Mouse (Mus musculus) kidney, postnatal 0 days (tissue): ENCODE measurements around the gene 1700007K13Rik. TPM values are rescaled to one million over a fixed set of nuclear protein-coding genes. Genes with fewer than 3 reads are reported as not detected.
A peak's percentile ranks its signal among the peaks of the same experiment; 100 is the strongest.

Source experiments
- ATAC-seq: fragments of 200-750 bp; cut with Nextera tagmentation; replicated peaks from 2 replicates; pipeline ENCODE4 v1.8.0; 2017; ENCODE audit warnings: low read depth, moderate number of reproducible peaks, moderate TSS enrichment, moderate library complexity; ENCODE audit not compliant: low FRiP score
- DNase-seq: peaks from one replicate; pipeline ENCODE4 v3.0.0-alpha.2; 2016; ENCODE audit warnings: low spot score
- H3K27ac ChIP-seq: fragments of 300-500 bp; sonication (generic); 2 replicates; pipeline ENCODE4 v1.5.1; 2014; ENCODE audit warnings: mild to moderate bottlenecking
- H3K27me3 ChIP-seq: fragments of 300-500 bp; sonication (generic); 2 replicates; pipeline ENCODE4 v1.6.1; 2014; ENCODE audit warnings: low read length, mixed read lengths; ENCODE audit not compliant: insufficient read depth
- H3K36me3 ChIP-seq: fragments of 300-500 bp; sonication (generic); 2 replicates; pipeline ENCODE4 v1.6.1; 2014; ENCODE audit warnings: low read length, mixed read lengths; ENCODE audit not compliant: insufficient read depth
- H3K4me1 ChIP-seq: fragments of 300-500 bp; sonication (generic); replicated peaks from 2 replicates; pipeline ENCODE4 v1.6.1; 2014; ENCODE audit warnings: antibody characterized with exemption, low read length, mixed read lengths; ENCODE audit not compliant: insufficient read depth
- H3K4me2 ChIP-seq: fragments of 300-500 bp; sonication (generic); 2 replicates; pipeline ENCODE4 v1.6.1; 2014; ENCODE audit warnings: mild to moderate bottlenecking, low read length, moderate library complexity, mixed read lengths
- H3K4me3 ChIP-seq: fragments of 300-500 bp; sonication (generic); replicated peaks from 2 replicates; pipeline ENCODE4 v1.5.1; 2014; ENCODE audit warnings: low read depth, low read length
- H3K9ac ChIP-seq: fragments of 300-500 bp; sonication (generic); 2 replicates; pipeline ENCODE4 v1.6.1; 2014; ENCODE audit warnings: low read depth, low read length
- H3K9me3 ChIP-seq: fragments of 300-500 bp; sonication (generic); replicated peaks from 2 replicates; pipeline ENCODE4 v1.6.1; 2016; ENCODE audit warnings: low read length, inconsistent platforms, mixed read lengths
- CTCF ChIP-seq: IDR thresholded peaks from 2 replicates; pipeline ENCODE4 v1.5.1; 2016; ENCODE audit warnings: antibody characterized with exemption, low read depth, mild to moderate bottlenecking, moderate library complexity
- WGBS: fragments of 180-500 bp; shearing (Covaris S2); extraction: QIAGEN DNeasy Blood & Tissue Kit; methylation state at CpG from one replicate; pipeline ENCODE4 v1.1.7; 2014; 5-methylcytosine and 5-hydroxymethylcytosine counted together
- polyA plus RNA-seq: library from polyadenylated mRNA; unstranded; fragments of >200 nt; fragmentation: Nextera tagmentation; extraction: Ambion mirVana; gene quantifications from 2 replicates; pipeline ENCODE4 v1.2.1, GENCODE M21; 2015

Gene 1700007K13Rik
- polyA plus RNA-seq, 1 experiment from 2014 or later = 0.49 TPM

GRCm38 (mm10) chr2:28423167-28423566 is 43.0 kb downstream of the 1700007K13Rik start:
- ATAC-seq = no peak
- WGBS = 41% methylated on average over 3 of the region's 3 CpGs

GRCm38 (mm10) chr2:28419898-28420297 is 46.2 kb downstream of the 1700007K13Rik start:
- Histone ChIP-seq H3K4me3 (no peak overlapping the region), H3K9me3 (no peaks in the 10 kb centered on the region), H3K9ac (no peak overlapping the region), H3K36me3 (no peaks in the 10 kb centered on the region), H3K27me3 (no peaks in the 10 kb centered on the region), H3K4me2 (no peak overlapping the region), H3K27ac (no peak overlapping the region), H3K4me1 (no peaks in the 10 kb centered on the region)
- ATAC-seq (no peak), DNase-seq (peak; percentile 91)
- 15% methylated on average over 4 of the region's 4 CpGs for WGBS
- TF ChIP-seq CTCF = peak; percentile 96

More at GRCm38 (mm10) chr2:28423167-28423566, 43.0 kb downstream of the 1700007K13Rik start:
- no peaks in the 10 kb centered on the region for H3K27me3 ChIP-seq
- no peaks in the 10 kb centered on the region for H3K4me1 ChIP-seq
- peak; percentile 70 for TF ChIP-seq CTCF
- no peak overlapping the region for H3K4me3 ChIP-seq
- no peaks in the 10 kb centered on the region for H3K36me3 ChIP-seq
- no peaks in the 10 kb centered on the region for H3K9me3 ChIP-seq
- no peak overlapping the region for H3K27ac ChIP-seq
- peak; percentile 73 for DNase-seq
- no peak overlapping the region for H3K9ac ChIP-seq
- no peak overlapping the region for H3K4me2 ChIP-seq

- Histone ChIP-seq H3K4me2 (no peak overlapping the region), H3K36me3 (no peaks in the 10 kb centered on the region), H3K27me3 (no peaks in the 10 kb centered on the region), H3K27ac (no peak overlapping the region), H3K9ac (no peak overlapping the region), H3K4me1 (no peaks in the 10 kb centered on the region), H3K9me3 (no peaks in the 10 kb centered on the region), H3K4me3 (no peak overlapping the region)
- ATAC-seq (peak; percentile 33; the same call in 1 of the 2 replicates), DNase-seq (peak; percentile 92)
- WGBS = 42% methylated on average over 2 of the region's 2 CpGs
- TF ChIP-seq CTCF = peak; percentile 91
These were observed 48.1 kb downstream of the 1700007K13Rik start for GRCm38 (mm10) chr2:28418034-28418433.

- 95% methylated on average over 1 of the region's 1 CpGs for WGBS
- no peak overlapping the region for H3K4me2 ChIP-seq
- ATAC-seq = no peak
These were observed 49.6 kb downstream of the 1700007K13Rik start for GRCm38 (mm10) chr2:28416511-28416910.

GRCm38 (mm10) chr2:28415387-28416024 is 50.6 kb downstream of the 1700007K13Rik start:
- ATAC-seq = no peak
- Histone ChIP-seq H3K36me3 (no peaks in the 10 kb centered on the region), H3K9me3 (no peaks in the 10 kb centered on the region), H3K4me2 (no peak overlapping the region), H3K4me1 (no peaks in the 10 kb centered on the region), H3K9ac (no peak overlapping the region), H3K27ac (no peak overlapping the region), H3K4me3 (no peak overlapping the region), H3K27me3 (no peaks in the 10 kb centered on the region)
- WGBS = 62% methylated on average over 10 of the region's 10 CpGs
- no peak for DNase-seq
- no peak for TF ChIP-seq CTCF

More at GRCm38 (mm10) chr2:28416511-28416910, 49.6 kb downstream of the 1700007K13Rik start:
- no peak for DNase-seq
- Histone ChIP-seq H3K9me3 (no peaks in the 10 kb centered on the region), H3K4me3 (no peak overlapping the region), H3K9ac (no peak overlapping the region), H3K4me1 (no peaks in the 10 kb centered on the region), H3K27ac (no peak overlapping the region), H3K36me3 (no peaks in the 10 kb centered on the region), H3K27me3 (no peaks in the 10 kb centered on the region)
- no peak for TF ChIP-seq CTCF

- 92% methylated on average over 5 of the region's 5 CpGs for WGBS
- TF ChIP-seq CTCF = no peak
- no peaks in the 10 kb centered on the region for H3K4me1 ChIP-seq
These were observed 51.4 kb downstream of the 1700007K13Rik start for GRCm38 (mm10) chr2:28414757-28415137.

More at GRCm38 (mm10) chr2:28414757-28415137, 51.4 kb downstream of the 1700007K13Rik start:
- ATAC-seq = no peak
- no peak overlapping the region for H3K27ac ChIP-seq
- no peaks in the 10 kb centered on the region for H3K27me3 ChIP-seq
- no peak overlapping the region for H3K4me3 ChIP-seq
- H3K9ac ChIP-seq = no peak overlapping the region
- H3K9me3 ChIP-seq = no peaks in the 10 kb centered on the region
- no peaks in the 10 kb centered on the region for H3K36me3 ChIP-seq
- no peak for DNase-seq
- no peak overlapping the region for H3K4me2 ChIP-seq
